Mouse (Mus musculus) hindbrain, postnatal 0 days (tissue): ENCODE data around the gene Ninj2. TPM values are rescaled to one million over a fixed set of nuclear protein-coding genes. Genes with fewer than 3 reads are reported as not detected.

Experiments used
- ATAC-seq: fragments of 200-750 bp; cut with Nextera tagmentation; 2 replicates; pipeline ENCODE4 v1.8.0; 2017; ENCODE audit warnings: mild to moderate bottlenecking, moderate TSS enrichment, moderate library complexity
- DNase-seq: peaks from one replicate; pipeline ENCODE4 v3.0.0-alpha.2; 2015; ENCODE audit warnings: low spot score
- H3K27ac ChIP-seq: fragments of 300-500 bp; sonication (generic); 2 replicates; pipeline ENCODE4 v1.5.1; 2014; ENCODE audit warnings: mild to moderate bottlenecking
- H3K27me3 ChIP-seq: fragments of 300-500 bp; sonication (generic); 2 replicates; pipeline ENCODE4 v1.6.1; 2014; ENCODE audit warnings: low read length, mixed read lengths; ENCODE audit not compliant: insufficient read depth
- H3K36me3 ChIP-seq: fragments of 300-500 bp; sonication (generic); 2 replicates; pipeline ENCODE4 v1.6.1; 2014; ENCODE audit warnings: low read length, mixed read lengths; ENCODE audit not compliant: insufficient read depth
- H3K4me1 ChIP-seq: fragments of 300-500 bp; sonication (generic); 2 replicates; pipeline ENCODE4 v1.6.1; 2014; ENCODE audit warnings: antibody characterized with exemption, low read length, mixed read lengths; ENCODE audit not compliant: insufficient read depth
- H3K4me2 ChIP-seq: fragments of 300-500 bp; sonication (generic); 2 replicates; pipeline ENCODE4 v1.6.1; 2014; ENCODE audit warnings: low read depth, mild to moderate bottlenecking, low read length, moderate library complexity, mixed read lengths
- H3K4me3 ChIP-seq: fragments of 300-500 bp; sonication (generic); 2 replicates; pipeline ENCODE4 v1.5.1; 2014; ENCODE audit warnings: low read length
- H3K9ac ChIP-seq: fragments of 300-500 bp; sonication (generic); replicated peaks from 2 replicates; pipeline ENCODE4 v1.6.1; 2014; ENCODE audit warnings: mild to moderate bottlenecking, low read length, moderate library complexity, mixed read lengths
- H3K9me3 ChIP-seq: fragments of 300-500 bp; sonication (generic); 2 replicates; pipeline ENCODE4 v1.6.1; 2016; ENCODE audit warnings: low read length, mixed read lengths
- CTCF ChIP-seq: IDR thresholded peaks from 2 replicates; pipeline ENCODE4 v1.5.1; 2016; ENCODE audit warnings: antibody characterized with exemption, control low read depth, low read depth
- WGBS: fragments of 180-500 bp; shearing (Covaris S2); extraction: QIAGEN DNeasy Blood & Tissue Kit; methylation state at CpG from one replicate; pipeline ENCODE4 v1.1.7; 2014; 5-methylcytosine and 5-hydroxymethylcytosine counted together
- polyA plus RNA-seq: library from polyadenylated mRNA; unstranded; fragments of >200 nt; fragmentation: Nextera tagmentation; extraction: Ambion mirVana; gene quantifications from 2 replicates; pipeline ENCODE4 v1.2.1, GENCODE M21; 2015
- total RNA-seq: library from RNA; depleted of rRNA; stranded (reverse); fragments of >200 nt; gene quantifications from 2 replicates; pipeline ENCODE4 v1.2.3, GENCODE M21; 2014

Ninj2 gene
- total and polyA plus RNA-seq, 2 experiments from 2014 or later, result not detected

- Histone ChIP-seq H3K9ac (no peak overlapping the region), H3K27ac (no peak overlapping the region), H3K4me3 (no peak overlapping the region), H3K36me3 (no peaks in the 10 kb centered on the region), H3K4me2 (no peak overlapping the region), H3K27me3 (no peaks in the 10 kb centered on the region), H3K4me1 (no peaks in the 10 kb centered on the region), H3K9me3 (no peaks in the 10 kb centered on the region)
- no peak for ATAC-seq
- WGBS, result 60% methylated on average over 8 of the region's 8 CpGs
- TF ChIP-seq CTCF, result no peak
- no peak for DNase-seq
Observed at GRCm38 (mm10) chr6:120147411-120147810, 54.3 kb downstream of the Ninj2 start.

- TF ChIP-seq CTCF, result no peak
- no peak overlapping the region for H3K4me3 ChIP-seq
- 85% methylated on average over 12 of the region's 12 CpGs for WGBS
- H3K27me3 ChIP-seq, result no peaks in the 10 kb centered on the region
- no peak overlapping the region for H3K9ac ChIP-seq
- H3K4me2 ChIP-seq, result no peak overlapping the region
- H3K36me3 ChIP-seq, result no peaks in the 10 kb centered on the region
- H3K4me1 ChIP-seq, result no peaks in the 10 kb centered on the region
- DNase-seq, result no peak
- no peak for ATAC-seq
- no peak overlapping the region for H3K27ac ChIP-seq
- H3K9me3 ChIP-seq, result no peaks in the 10 kb centered on the region
Observed at GRCm38 (mm10) chr6:120148716-120149392, 55.7 kb downstream of the Ninj2 start.

- no peaks in the 10 kb centered on the region for H3K9me3 ChIP-seq
- no peak overlapping the region for H3K9ac ChIP-seq
- DNase-seq (no peak), ATAC-seq (no peak)
- no peak overlapping the region for H3K27ac ChIP-seq
- no peaks in the 10 kb centered on the region for H3K36me3 ChIP-seq
- H3K4me2 ChIP-seq, result no peak overlapping the region
- H3K4me1 ChIP-seq, result no peaks in the 10 kb centered on the region
- TF ChIP-seq CTCF, result no peak
- WGBS, result 79% methylated on average over 12 of the region's 12 CpGs
- H3K4me3 ChIP-seq, result no peak overlapping the region
- H3K27me3 ChIP-seq, result no peaks in the 10 kb centered on the region
Observed at GRCm38 (mm10) chr6:120149458-120150120, 56.4 kb downstream of the Ninj2 start.

GRCm38 (mm10) chr6:120150206-120150605 is 57.1 kb downstream of the Ninj2 start:
- TF ChIP-seq CTCF, result no peak
- H3K9me3 ChIP-seq, result no peaks in the 10 kb centered on the region
- DNase-seq, result no peak
- H3K4me1 ChIP-seq, result no peaks in the 10 kb centered on the region
- WGBS, result 88% methylated on average over 3 of the region's 3 CpGs
- no peak for ATAC-seq
- H3K36me3 ChIP-seq, result no peaks in the 10 kb centered on the region
- no peak overlapping the region for H3K4me3 ChIP-seq
- H3K9ac ChIP-seq, result no peak overlapping the region
- H3K4me2 ChIP-seq, result no peak overlapping the region
- no peak overlapping the region for H3K27ac ChIP-seq
- H3K27me3 ChIP-seq, result no peaks in the 10 kb centered on the region

GRCm38 (mm10) chr6:120151616-120152053 is 58.5 kb downstream of the Ninj2 start:
- no peak for TF ChIP-seq CTCF
- H3K9me3 ChIP-seq, result no peaks in the 10 kb centered on the region
- no peak overlapping the region for H3K4me2 ChIP-seq
- H3K4me3 ChIP-seq, result no peak overlapping the region
- DNase-seq (no peak), ATAC-seq (no peak)
- no peaks in the 10 kb centered on the region for H3K27me3 ChIP-seq
- H3K9ac ChIP-seq, result no peak overlapping the region
- no peak overlapping the region for H3K27ac ChIP-seq
- no peaks in the 10 kb centered on the region for H3K36me3 ChIP-seq
- H3K4me1 ChIP-seq, result no peaks in the 10 kb centered on the region
- WGBS, result 59% methylated on average over 3 of the region's 3 CpGs

- no peak for ATAC-seq
- Histone ChIP-seq H3K4me2 (no peak overlapping the region), H3K27ac (no peak overlapping the region), H3K4me1 (no peaks in the 10 kb centered on the region), H3K4me3 (no peak overlapping the region), H3K27me3 (no peaks in the 10 kb centered on the region), H3K36me3 (no peaks in the 10 kb centered on the region), H3K9me3 (no peaks in the 10 kb centered on the region), H3K9ac (no peak overlapping the region)
- 79% methylated on average over 24 of the region's 26 CpGs for WGBS
- TF ChIP-seq CTCF, result no peak
- DNase-seq, result no peak
Observed at GRCm38 (mm10) chr6:120152739-120153696, 59.9 kb downstream of the Ninj2 start.
